Mouse (Mus musculus): ENCODE results near the gene Nucb1. TPM values are rescaled to one million over a fixed set of nuclear protein-coding genes. Genes with fewer than 3 reads are reported as not detected.

The Nucb1 gene
- total and polyA plus RNA-seq, 2 experiments, result 68.1 to 307 TPM

- WGBS, result 39% methylated on average over 11 of the region's 11 CpGs
- TF ChIP-seq CTCF (IDR thresholded peaks at IDR 0.05; ENCODE audit: low read depth, low read length), result peak; percentile 70
- TF ChIP-seq POLR2A (IDR thresholded peaks at IDR 0.05; ENCODE audit: extremely low read depth, insufficient read depth, low read length), result no peak
- Histone ChIP-seq H3K27ac (replicated peaks; ENCODE audit: insufficient read depth, low read depth, low read length) (no peak overlapping the region), H3K36me3 (ENCODE audit: control insufficient read depth, insufficient read depth, low read length) (no peaks in the 10 kb centered on the region; the same call in 1 of the 2 replicates), H3K9ac (ENCODE audit: low read depth, low read length) (no peak overlapping the region), H3K4me1 (ENCODE audit: control insufficient read depth, insufficient read depth, low read length) (no peaks in the 10 kb centered on the region), H3K4me3 (ENCODE audit: insufficient read depth, low read depth, low read length) (no peak overlapping the region), H3K27me3 (ENCODE audit: control insufficient read depth, insufficient read depth, low read length) (no peaks in the 10 kb centered on the region), H3K79me2 (ENCODE audit: control insufficient read depth, insufficient read depth, low read length) (no peaks in the 10 kb centered on the region)
- DNase-seq (ENCODE audit: extremely low read depth, low read depth, low spot score), result no peak
These were observed 62.7 kb downstream of the Nucb1 start for GRCm38 (mm10) chr7:45447325-45447990.

GRCm38 (mm10) chr7:45446589-45446988 is 63.6 kb downstream of the Nucb1 start:
- H3K36me3 ChIP-seq (ENCODE audit: control insufficient read depth, insufficient read depth, low read length), result no peaks in the 10 kb centered on the region; the same call in 1 of the 2 replicates
- TF ChIP-seq CTCF (IDR thresholded peaks at IDR 0.05; ENCODE audit: low read depth, low read length), result no peak
- H3K4me3 ChIP-seq (ENCODE audit: insufficient read depth, low read depth, low read length), result no peak overlapping the region
- no peak overlapping the region for H3K9ac ChIP-seq (ENCODE audit: low read depth, low read length)
- H3K27me3 ChIP-seq (ENCODE audit: control insufficient read depth, insufficient read depth, low read length), result no peaks in the 10 kb centered on the region
- no peak overlapping the region for H3K27ac ChIP-seq (replicated peaks; ENCODE audit: insufficient read depth, low read depth, low read length)
- no peaks in the 10 kb centered on the region for H3K79me2 ChIP-seq (ENCODE audit: control insufficient read depth, insufficient read depth, low read length)
- H3K4me1 ChIP-seq (ENCODE audit: control insufficient read depth, insufficient read depth, low read length), result no peaks in the 10 kb centered on the region
- no peak for DNase-seq (ENCODE audit: extremely low read depth, low read depth, low spot score)

GRCm38 (mm10) chr7:45443526-45444420 is 66.4 kb downstream of the Nucb1 start:
- no peak overlapping the region for H3K9ac ChIP-seq (ENCODE audit: low read depth, low read length)
- H3K36me3 ChIP-seq (ENCODE audit: control insufficient read depth, insufficient read depth, low read length), result no peaks in the 10 kb centered on the region; the same call in 1 of the 2 replicates
- 82% methylated on average over 22 of the region's 22 CpGs for WGBS
- H3K4me3 ChIP-seq (ENCODE audit: insufficient read depth, low read depth, low read length), result no peak overlapping the region
- DNase-seq (ENCODE audit: extremely low read depth, low read depth, low spot score), result no peak
- H3K27me3 ChIP-seq (ENCODE audit: control insufficient read depth, insufficient read depth, low read length), result no peaks in the 10 kb centered on the region
- no peak for TF ChIP-seq CTCF (IDR thresholded peaks at IDR 0.05; ENCODE audit: low read depth, low read length)
- no peak for TF ChIP-seq POLR2A (IDR thresholded peaks at IDR 0.05; ENCODE audit: extremely low read depth, insufficient read depth, low read length)
- no peaks in the 10 kb centered on the region for H3K4me1 ChIP-seq (ENCODE audit: control insufficient read depth, insufficient read depth, low read length)
- no peak overlapping the region for H3K27ac ChIP-seq (replicated peaks; ENCODE audit: insufficient read depth, low read depth, low read length)
- no peaks in the 10 kb centered on the region for H3K79me2 ChIP-seq (ENCODE audit: control insufficient read depth, insufficient read depth, low read length)

Other genes with a start within 250 kb of the Nucb1 start
Only the 30 nearest of the 34 such genes appear.
- 1.2 TPM in 2 replicates for gene Trpm4, start 176.6 kb downstream of the Nucb1 start, total RNA-seq (2014; rRNA removed)
- gene Trpm4, start 176.6 kb downstream of the Nucb1 start, polyA plus RNA-seq (2012; rRNA removed), result 1.2 and 1.5 TPM in 2 replicates
- 0.28 TPM in 1 of 2 replicates, not detected in the other for gene Hrc, start 175.1 kb downstream of the Nucb1 start, total RNA-seq (2014; rRNA removed)
- gene Hrc, start 175.1 kb downstream of the Nucb1 start, polyA plus RNA-seq (2012; rRNA removed), result not detected in 2 replicates
- gene Ppfia3, start 143.4 kb downstream of the Nucb1 start, total RNA-seq (2014; rRNA removed), result 0.07 TPM in 1 of 2 replicates, not detected in the other
- 0.14 TPM in 1 of 2 replicates, not detected in the other for gene Ppfia3, start 143.4 kb downstream of the Nucb1 start, polyA plus RNA-seq (2012; rRNA removed)
- not detected in 2 replicates for gene Lin7b, start 139.8 kb downstream of the Nucb1 start, total RNA-seq (2014; rRNA removed)
- gene Lin7b, start 139.8 kb downstream of the Nucb1 start, polyA plus RNA-seq (2012; rRNA removed), result not detected in 2 replicates
- gene Snrnp70, start 114.7 kb downstream of the Nucb1 start, total RNA-seq (2014; rRNA removed), result 43.3 and 46.4 TPM in 2 replicates
- 59.2 and 101 TPM in 2 replicates for gene Snrnp70, start 114.7 kb downstream of the Nucb1 start, polyA plus RNA-seq (2012; rRNA removed)
- gene Kcna7, start 104.8 kb downstream of the Nucb1 start, total RNA-seq (2014; rRNA removed), result under 0.01 TPM in 1 of 2 replicates, not detected in the other
- not detected in 2 replicates for gene Kcna7, start 104.8 kb downstream of the Nucb1 start, polyA plus RNA-seq (2012; rRNA removed)
- gene Ntf5, start 96.7 kb downstream of the Nucb1 start, total RNA-seq (2014; rRNA removed), result 0.13 TPM in 1 of 2 replicates, not detected in the other
- gene Ntf5, start 96.7 kb downstream of the Nucb1 start, polyA plus RNA-seq (2012; rRNA removed), result 0.04 TPM in 1 of 2 replicates, not detected in the other
- gene Lhb, start 89.6 kb downstream of the Nucb1 start, total RNA-seq (2014; rRNA removed), result not detected in 2 replicates
- not detected in 2 replicates for gene Lhb, start 89.6 kb downstream of the Nucb1 start, polyA plus RNA-seq (2012; rRNA removed)
- 1.2 TPM in 2 replicates for gene Gys1, start 75.6 kb downstream of the Nucb1 start, total RNA-seq (2014; rRNA removed)
- gene Gys1, start 75.6 kb downstream of the Nucb1 start, polyA plus RNA-seq (2012; rRNA removed), result 2.6 and 4.8 TPM in 2 replicates
- 8.9 and 12.3 TPM in 2 replicates for gene Ruvbl2, start 72.3 kb downstream of the Nucb1 start, total RNA-seq (2014; rRNA removed)
- 18.4 and 28.8 TPM in 2 replicates for gene Ruvbl2, start 72.3 kb downstream of the Nucb1 start, polyA plus RNA-seq (2012; rRNA removed)
- gene Ftl1, start 50.5 kb downstream of the Nucb1 start, total RNA-seq (2014; rRNA removed), result 3,170 and 4,966 TPM in 2 replicates
- 12,947 and 13,613 TPM in 2 replicates for gene Ftl1, start 50.5 kb downstream of the Nucb1 start, polyA plus RNA-seq (2012; rRNA removed)
- gene Bax, start 43.5 kb downstream of the Nucb1 start, total RNA-seq (2014; rRNA removed), result 19.5 and 23.8 TPM in 2 replicates
- 49.8 and 62.0 TPM in 2 replicates for gene Bax, start 43.5 kb downstream of the Nucb1 start, polyA plus RNA-seq (2012; rRNA removed)
- gene Tulp2, start 28.5 kb downstream of the Nucb1 start, total RNA-seq (2014; rRNA removed), result 0.07 and 0.18 TPM in 2 replicates
- gene Tulp2, start 28.5 kb downstream of the Nucb1 start, polyA plus RNA-seq (2012; rRNA removed), result 0.30 and 0.31 TPM in 2 replicates
- 1.3 and 5.7 TPM in 2 replicates for gene Gm45808, start 23.6 kb downstream of the Nucb1 start, total RNA-seq (2014; rRNA removed)
- 0.28 and 1.5 TPM in 2 replicates for gene Gm45808, start 23.6 kb downstream of the Nucb1 start, polyA plus RNA-seq (2012; rRNA removed)
- 73.7 and 79.3 TPM in 2 replicates for gene Dhdh, start 21.6 kb downstream of the Nucb1 start, total RNA-seq (2014; rRNA removed)
- gene Dhdh, start 21.6 kb downstream of the Nucb1 start, polyA plus RNA-seq (2012; rRNA removed), result 37.2 and 37.7 TPM in 2 replicates
- 4.3 and 4.4 TPM in 2 replicates for gene Ppp1r15a, start 15.9 kb upstream of the Nucb1 start, total RNA-seq (2014; rRNA removed)
- 10.8 and 14.9 TPM in 2 replicates for gene Ppp1r15a, start 15.9 kb upstream of the Nucb1 start, polyA plus RNA-seq (2012; rRNA removed)
- 0.55 and 0.60 TPM in 2 replicates for gene Plekha4, start 15.9 kb upstream of the Nucb1 start, total RNA-seq (2014; rRNA removed)
- 1.00 and 1.8 TPM in 2 replicates for gene Plekha4, start 15.9 kb upstream of the Nucb1 start, polyA plus RNA-seq (2012; rRNA removed)
- not detected in 2 replicates for gene Hsd17b14, start 44.5 kb upstream of the Nucb1 start, total RNA-seq (2014; rRNA removed)
- gene Hsd17b14, start 44.5 kb upstream of the Nucb1 start, polyA plus RNA-seq (2012; rRNA removed), result not detected in 2 replicates
- gene Bcat2, start 59.7 kb upstream of the Nucb1 start, total RNA-seq (2014; rRNA removed), result 14.7 and 18.1 TPM in 2 replicates
- 41.0 and 54.5 TPM in 2 replicates for gene Bcat2, start 59.7 kb upstream of the Nucb1 start, polyA plus RNA-seq (2012; rRNA removed)
- gene Fgf21, start 105.1 kb upstream of the Nucb1 start, total RNA-seq (2014; rRNA removed), result 0.94 and 1.0 TPM in 2 replicates
- gene Fgf21, start 105.1 kb upstream of the Nucb1 start, polyA plus RNA-seq (2012; rRNA removed), result 3.7 and 4.3 TPM in 2 replicates
- not detected in 2 replicates for gene Fut1, start 106.9 kb upstream of the Nucb1 start, total RNA-seq (2014; rRNA removed)
- gene Fut1, start 106.9 kb upstream of the Nucb1 start, polyA plus RNA-seq (2012; rRNA removed), result 0.15 and 0.21 TPM in 2 replicates
- gene Izumo1, start 111.4 kb upstream of the Nucb1 start, total RNA-seq (2014; rRNA removed), result 0.09 TPM in 1 of 2 replicates, not detected in the other
- gene Izumo1, start 111.4 kb upstream of the Nucb1 start, polyA plus RNA-seq (2012; rRNA removed), result 0.04 and 0.13 TPM in 2 replicates
- gene Rasip1, start 117.1 kb upstream of the Nucb1 start, total RNA-seq (2014; rRNA removed), result 2.3 and 4.3 TPM in 2 replicates
- gene Rasip1, start 117.1 kb upstream of the Nucb1 start, polyA plus RNA-seq (2012; rRNA removed), result 3.6 and 5.1 TPM in 2 replicates
- 0.07 and 0.09 TPM in 2 replicates for gene Mamstr, start 129.6 kb upstream of the Nucb1 start, total RNA-seq (2014; rRNA removed)
- 0.10 and 0.19 TPM in 2 replicates for gene Mamstr, start 129.6 kb upstream of the Nucb1 start, polyA plus RNA-seq (2012; rRNA removed)
- 0.18 TPM in 1 of 2 replicates, not detected in the other for gene Fut2, start 156.0 kb upstream of the Nucb1 start, total RNA-seq (2014; rRNA removed)
- 0.05 and 0.14 TPM in 2 replicates for gene Fut2, start 156.0 kb upstream of the Nucb1 start, polyA plus RNA-seq (2012; rRNA removed)
- gene Ntn5, start 173.6 kb upstream of the Nucb1 start, total RNA-seq (2014; rRNA removed), result not detected in 2 replicates
- gene Ntn5, start 173.6 kb upstream of the Nucb1 start, polyA plus RNA-seq (2012; rRNA removed), result not detected in 2 replicates
- not detected in 2 replicates for gene Sec1, start 184.0 kb upstream of the Nucb1 start, total RNA-seq (2014; rRNA removed)
- not detected in 2 replicates for gene Sec1, start 184.0 kb upstream of the Nucb1 start, polyA plus RNA-seq (2012; rRNA removed)
- 0.09 and 0.13 TPM in 2 replicates for gene Car11, start 189.4 kb upstream of the Nucb1 start, total RNA-seq (2014; rRNA removed)
- 0.59 and 1.6 TPM in 2 replicates for gene Car11, start 189.4 kb upstream of the Nucb1 start, polyA plus RNA-seq (2012; rRNA removed)
- 93.0 and 110 TPM in 2 replicates for gene Dbp, start 194.7 kb upstream of the Nucb1 start, total RNA-seq (2014; rRNA removed)
- gene Dbp, start 194.7 kb upstream of the Nucb1 start, polyA plus RNA-seq (2012; rRNA removed), result 8.6 and 17.0 TPM in 2 replicates
- 436 and 542 TPM in 2 replicates for gene Rpl18, start 205.1 kb upstream of the Nucb1 start, total RNA-seq (2014; rRNA removed)
- gene Rpl18, start 205.1 kb upstream of the Nucb1 start, polyA plus RNA-seq (2012; rRNA removed), result 366 and 534 TPM in 2 replicates

Data from liver, adult 2 months (tissue).